Mouse (Mus musculus): Measurements from ENCODE around the gene Troap. TPM values are rescaled to one million over a fixed set of nuclear protein-coding genes. Genes with fewer than 3 reads are reported as not detected.
A peak's percentile ranks its signal among the peaks of the same experiment; 100 is the strongest.

The Troap gene
- polyA plus RNA-seq (2016; fragmentation: Nextera tagmentation; extraction: Ambion mirVana): 35.7 TPM in 2 replicates

- Histone ChIP-seq H3K27me3 (ENCODE audit: insufficient read depth, poor library complexity, severe bottlenecking) (peaks cover 6% of the 10 kb centered on the region; the same call in 1 of the 2 replicates), H3K4me3 (peak within 1 kb of the TSS; percentile 83), H3K27ac (peak within 1 kb of the TSS; percentile 88), H3K4me1 (peaks cover 37% of the 10 kb centered on the region), H3K9me3 (no peaks in the 10 kb centered on the region), H3K36me3 (peaks cover 26% of the 10 kb centered on the region)
- 18% methylated on average over 9 of the region's 9 CpGs for WGBS
- DNase-seq (ENCODE audit: low spot score): no peak
Measured at GRCm38 (mm10) chr15:99074019-99074599, at the start of gene Troap. Gene Troap (plus strand): TSS chr15:99074575.

DNA sequence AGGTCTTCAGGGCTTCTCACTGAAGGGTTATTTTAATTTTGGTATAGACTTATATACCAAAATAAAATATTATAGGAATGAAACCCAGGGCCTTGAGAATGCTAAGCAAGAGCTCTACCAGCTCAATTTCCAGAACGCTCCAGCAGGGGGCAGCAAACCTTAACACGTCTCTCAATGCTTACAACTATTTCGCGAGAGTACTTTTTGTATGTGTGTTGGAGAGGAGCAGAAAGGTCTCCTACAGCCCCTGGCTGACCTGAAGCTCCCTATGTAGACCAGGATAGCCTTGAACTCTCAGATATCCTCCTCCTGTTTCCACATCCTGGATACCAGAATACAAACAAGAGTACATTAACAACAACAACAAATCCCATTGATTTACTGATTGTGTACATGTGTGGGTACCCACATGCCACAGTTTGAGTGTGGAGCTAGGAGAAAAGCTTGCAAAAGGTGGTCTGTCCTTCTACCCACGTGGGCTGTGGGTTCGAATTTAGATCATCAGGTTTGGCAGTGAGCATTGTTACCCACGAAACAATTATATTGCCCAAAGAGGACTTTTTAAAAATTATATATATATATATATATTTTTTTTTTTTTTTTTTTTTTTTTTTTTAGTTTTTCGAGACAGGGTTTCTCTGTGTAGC lies 49.6 kb upstream of the Troap start:
- H3K4me3 ChIP-seq: no peak overlapping the region
- no peaks in the 10 kb centered on the region for H3K27me3 ChIP-seq (ENCODE audit: insufficient read depth, poor library complexity, severe bottlenecking)
- H3K4me1 ChIP-seq: peaks cover 12% of the 10 kb centered on the region
- peak; percentile 89 for DNase-seq (ENCODE audit: low spot score)
- H3K36me3 ChIP-seq: no peaks in the 10 kb centered on the region
- 23% methylated on average over 7 of the region's 8 CpGs for WGBS
- no peaks in the 10 kb centered on the region for H3K9me3 ChIP-seq
- no peak overlapping the region for H3K27ac ChIP-seq

DNA sequence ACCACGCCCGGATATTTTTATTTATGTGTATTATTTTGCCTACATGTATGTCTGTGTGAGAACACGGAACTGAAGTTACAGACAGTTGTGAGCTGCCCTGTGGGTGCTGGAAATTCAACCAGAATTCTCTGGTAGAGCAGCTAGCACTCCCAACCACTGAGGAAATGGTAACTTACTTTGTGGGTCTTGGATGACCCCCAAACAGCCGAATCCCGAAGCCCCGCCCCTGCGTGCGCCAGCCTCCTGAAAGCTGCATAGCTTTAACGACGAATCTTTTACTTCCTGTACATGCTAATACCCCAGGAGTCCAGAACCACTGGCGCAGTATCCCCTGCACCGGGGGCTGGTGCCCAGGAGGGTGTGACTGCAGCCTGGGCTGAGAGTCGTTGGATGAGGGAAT lies 49.0 kb upstream of the Troap start:
- Histone ChIP-seq H3K4me1 (peaks cover 15% of the 10 kb centered on the region), H3K4me3 (no peak overlapping the region), H3K27me3 (ENCODE audit: insufficient read depth, poor library complexity, severe bottlenecking) (no peaks in the 10 kb centered on the region), H3K9me3 (no peaks in the 10 kb centered on the region), H3K36me3 (no peaks in the 10 kb centered on the region), H3K27ac (no peak overlapping the region)
- WGBS: 68% methylated on average over 13 of the region's 13 CpGs
- DNase-seq (ENCODE audit: low spot score): no peak

- no peak overlapping the region for H3K4me3 ChIP-seq
- no peaks in the 10 kb centered on the region for H3K36me3 ChIP-seq
- no peak for DNase-seq (ENCODE audit: low spot score)
- H3K27me3 ChIP-seq (ENCODE audit: insufficient read depth, poor library complexity, severe bottlenecking): no peaks in the 10 kb centered on the region
- no peaks in the 10 kb centered on the region for H3K9me3 ChIP-seq
- H3K27ac ChIP-seq: no peak overlapping the region
- peaks cover 22% of the 10 kb centered on the region for H3K4me1 ChIP-seq
- WGBS: 56% methylated on average over 4 of the region's 4 CpGs
Measured at GRCm38 (mm10) chr15:99026259-99026658, 48.1 kb upstream of the Troap start.

GRCm38 (mm10) chr15:99027116-99027515 lies 47.3 kb upstream of the Troap start:
- H3K9me3 ChIP-seq: no peaks in the 10 kb centered on the region
- WGBS: 66% methylated on average over 5 of the region's 5 CpGs
- H3K36me3 ChIP-seq: no peaks in the 10 kb centered on the region
- H3K27ac ChIP-seq: no peak overlapping the region
- H3K4me1 ChIP-seq: peaks cover 30% of the 10 kb centered on the region
- no peak for DNase-seq (ENCODE audit: low spot score)
- no peaks in the 10 kb centered on the region for H3K27me3 ChIP-seq (ENCODE audit: insufficient read depth, poor library complexity, severe bottlenecking)
- no peak overlapping the region for H3K4me3 ChIP-seq

GRCm38 (mm10) chr15:99028874-99029458 lies 45.4 kb upstream of the Troap start:
- H3K4me3 ChIP-seq: peak overlapping the region; percentile 83
- peak overlapping the region; percentile 96 for H3K27ac ChIP-seq
- no peaks in the 10 kb centered on the region for H3K9me3 ChIP-seq
- WGBS: 2% methylated on average over 8 of the region's 10 CpGs
- peaks cover 44% of the 10 kb centered on the region for H3K4me1 ChIP-seq
- no peaks in the 10 kb centered on the region for H3K27me3 ChIP-seq (ENCODE audit: insufficient read depth, poor library complexity, severe bottlenecking)
- DNase-seq (ENCODE audit: low spot score): no peak
- peaks cover 3% of the 10 kb centered on the region; the same call in 1 of the 2 replicates for H3K36me3 ChIP-seq

GRCm38 (mm10) chr15:99029619-99030584 lies 44.5 kb upstream of the Troap start, which contains the start of gene Tuba1c:
Gene Tuba1c (plus strand): TSS chr15:99029891.
- Histone ChIP-seq H3K4me1 (peaks cover 44% of the 10 kb centered on the region), H3K27ac (peak within 1 kb of the TSS; percentile 96), H3K9me3 (no peaks in the 10 kb centered on the region), H3K36me3 (peaks cover 9% of the 10 kb centered on the region), H3K27me3 (ENCODE audit: insufficient read depth, poor library complexity, severe bottlenecking) (no peaks in the 10 kb centered on the region), H3K4me3 (peak within 1 kb of the TSS; percentile 83)
- DNase-seq (ENCODE audit: low spot score): peak; percentile 98
- 1% methylated on average over 52 of the region's 52 CpGs for WGBS

DNA sequence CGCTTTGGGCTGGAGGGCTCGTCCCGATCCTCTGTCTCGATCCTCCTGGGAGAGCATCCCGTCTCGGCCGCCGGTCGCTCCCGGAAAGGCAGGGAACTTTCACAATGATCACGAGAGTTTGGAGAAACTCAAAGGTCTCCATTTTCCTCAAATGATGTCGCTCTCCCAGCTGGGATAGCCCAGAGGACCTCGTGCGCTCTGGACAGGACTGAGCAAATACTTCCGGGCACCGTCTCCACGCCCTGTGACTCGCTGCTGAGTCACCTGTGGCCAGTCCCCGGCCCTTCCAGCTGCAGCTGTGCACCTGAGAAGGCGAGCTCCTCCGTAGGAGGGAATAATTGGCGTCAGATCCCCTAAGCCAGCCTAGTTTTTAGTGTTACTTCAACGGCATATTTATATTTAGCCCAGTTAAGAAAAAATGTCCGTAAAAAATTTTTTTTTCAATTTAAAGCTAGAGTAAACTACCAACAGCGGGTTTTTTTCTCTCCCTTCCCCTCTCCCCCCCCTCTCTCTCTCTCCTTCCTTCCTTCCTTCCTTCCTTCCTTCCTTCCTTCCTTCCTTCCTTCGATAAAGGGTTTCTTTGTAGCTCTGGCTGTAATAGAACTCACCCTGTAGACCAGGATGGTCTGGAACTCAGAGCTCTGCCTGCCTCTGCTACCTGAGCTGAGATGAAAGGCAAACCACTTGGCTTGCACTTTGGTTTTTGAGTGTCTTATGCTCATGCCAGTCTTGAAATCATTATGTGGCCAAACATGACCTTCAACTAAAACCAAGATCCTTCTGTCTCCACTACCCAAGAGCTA lies 43.6 kb upstream of the Troap start:
- Histone ChIP-seq H3K9me3 (no peaks in the 10 kb centered on the region), H3K4me1 (peaks cover 44% of the 10 kb centered on the region), H3K4me3 (peak overlapping the region; percentile 83), H3K27ac (peak overlapping the region; percentile 96), H3K36me3 (peaks cover 18% of the 10 kb centered on the region), H3K27me3 (ENCODE audit: insufficient read depth, poor library complexity, severe bottlenecking) (no peaks in the 10 kb centered on the region)
- 7% methylated on average over 26 of the region's 26 CpGs for WGBS
- DNase-seq (ENCODE audit: low spot score): peak; percentile 87

GRCm38 (mm10) chr15:99031388-99031675 lies 43.0 kb upstream of the Troap start:
- Histone ChIP-seq H3K4me1 (peaks cover 47% of the 10 kb centered on the region), H3K9me3 (no peaks in the 10 kb centered on the region), H3K36me3 (peaks cover 23% of the 10 kb centered on the region), H3K27ac (peak overlapping the region; percentile 19; the same call in 1 of the 2 replicates), H3K4me3 (peak overlapping the region; percentile 83), H3K27me3 (ENCODE audit: insufficient read depth, poor library complexity, severe bottlenecking) (no peaks in the 10 kb centered on the region)
- DNase-seq (ENCODE audit: low spot score): no peak
- 68% methylated on average over 4 of the region's 4 CpGs for WGBS

- Histone ChIP-seq H3K4me3 (peak overlapping the region; percentile 83), H3K4me1 (peaks cover 51% of the 10 kb centered on the region), H3K27me3 (ENCODE audit: insufficient read depth, poor library complexity, severe bottlenecking) (no peaks in the 10 kb centered on the region), H3K36me3 (peaks cover 29% of the 10 kb centered on the region), H3K27ac (peak overlapping the region; percentile 73), H3K9me3 (no peaks in the 10 kb centered on the region)
- no peak for DNase-seq (ENCODE audit: low spot score)
- 67% methylated on average over 9 of the region's 9 CpGs for WGBS
Measured at GRCm38 (mm10) chr15:99032041-99032725, 42.2 kb upstream of the Troap start.

GRCm38 (mm10) chr15:99032726-99033250 lies 41.6 kb upstream of the Troap start:
- 42% methylated on average over 7 of the region's 7 CpGs for WGBS
- Histone ChIP-seq H3K9me3 (no peaks in the 10 kb centered on the region), H3K27ac (peak overlapping the region; percentile 73), H3K4me1 (peaks cover 51% of the 10 kb centered on the region), H3K36me3 (peaks cover 30% of the 10 kb centered on the region), H3K4me3 (peak overlapping the region; percentile 83), H3K27me3 (ENCODE audit: insufficient read depth, poor library complexity, severe bottlenecking) (no peaks in the 10 kb centered on the region)
- no peak for DNase-seq (ENCODE audit: low spot score)
